Mouse (Mus musculus): ENCODE measurements around the gene Pet100. TPM values are rescaled to one million over a fixed set of nuclear protein-coding genes. Genes with fewer than 3 reads are reported as not detected.
"Not testable (repeated sequence)": the region's sequence is repeated elsewhere in the genome, so short reads cannot be mapped to it uniquely, and the experiment has no call there.

Gene Pet100
- total RNA-seq (2021), result 10 to 100 TPM; 84.7 to 95.6 TPM

DNA sequence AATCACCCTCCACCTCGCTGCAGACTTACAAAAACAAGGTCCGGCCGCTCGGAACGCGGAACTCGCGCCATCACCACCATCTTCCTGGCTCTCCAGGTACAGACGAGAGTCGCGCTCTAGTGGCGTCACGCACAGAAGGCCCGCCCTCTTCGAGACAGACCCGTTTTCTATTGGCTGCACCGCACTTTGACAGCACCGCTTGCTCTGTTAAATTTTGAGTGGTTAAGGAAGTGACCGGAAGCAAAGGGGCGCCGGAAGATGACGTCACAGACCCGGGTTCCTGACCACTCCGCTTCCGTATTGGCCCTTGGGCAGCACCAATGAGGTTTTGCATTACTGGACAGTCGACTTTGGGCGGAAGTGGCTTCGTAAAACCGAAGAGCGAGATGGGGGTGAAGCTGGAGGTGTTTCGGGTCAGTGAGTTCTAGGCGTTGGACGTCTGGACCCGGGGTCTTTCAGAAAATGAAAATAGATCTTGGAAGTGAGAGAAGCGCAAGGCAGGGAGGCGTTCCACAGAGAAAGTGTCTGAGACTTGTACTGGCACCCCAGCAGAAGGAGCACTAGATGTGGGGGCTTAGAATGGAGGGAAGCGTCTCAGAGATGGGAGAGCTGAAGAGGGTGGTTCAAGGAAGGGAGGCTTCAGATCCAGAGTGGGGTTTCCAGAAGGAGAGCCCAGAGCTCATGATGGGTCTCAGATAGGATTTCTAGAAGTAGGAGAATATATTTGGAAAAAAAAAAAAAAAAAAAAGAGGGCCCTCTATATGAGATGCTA, at the start of gene Pet100, which contains the start of gene Xab2:
TSS of gene Pet100 (plus strand) at position 350 of the 772 bp plus-strand sequence.
TSS of gene Xab2 (minus strand) at position 118 of the 772 bp plus-strand sequence.
- peak; percentile 98 to 99 for DNase-seq

- DNase-seq, result no peak
Measured at GRCm38 (mm10) chr8:3574546-3574945, 46.8 kb upstream of the Pet100 start.

DNA sequence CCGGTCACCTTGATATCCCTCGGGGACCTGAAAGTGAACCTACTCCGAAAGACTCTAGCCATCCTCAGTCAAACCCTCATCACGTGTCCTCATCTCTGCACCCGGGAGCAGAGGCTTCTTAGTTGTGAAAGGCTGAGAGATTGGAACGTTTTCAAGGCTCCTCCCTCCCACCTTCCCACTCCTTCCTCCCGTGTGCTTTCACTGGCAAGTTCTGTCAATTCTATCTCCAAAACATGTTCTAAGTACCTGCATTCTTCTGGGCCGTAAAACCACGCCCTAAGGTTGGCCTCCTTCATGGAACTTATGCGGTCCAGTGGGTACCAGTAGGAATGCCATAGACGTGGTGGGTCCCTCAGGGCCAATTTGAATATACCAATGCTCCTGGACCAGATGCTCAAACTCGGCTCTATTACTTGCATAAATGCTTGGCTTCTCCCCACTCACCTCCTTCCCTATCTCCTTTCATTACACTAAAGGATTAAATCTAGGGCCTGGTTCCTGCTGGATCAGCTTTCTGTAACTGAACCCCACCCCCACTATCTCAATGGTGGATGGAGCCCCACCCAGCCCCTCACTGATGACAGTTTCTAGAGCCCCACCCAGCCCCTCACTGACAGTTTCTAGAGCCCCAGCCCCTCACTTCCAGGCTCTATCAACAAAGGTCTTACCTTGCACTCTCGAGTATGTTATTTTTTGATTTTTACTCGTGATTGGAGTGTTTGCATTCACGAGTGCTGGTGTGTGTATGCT, 45.0 kb upstream of the Pet100 start:
- DNase-seq, result no peak

DNA sequence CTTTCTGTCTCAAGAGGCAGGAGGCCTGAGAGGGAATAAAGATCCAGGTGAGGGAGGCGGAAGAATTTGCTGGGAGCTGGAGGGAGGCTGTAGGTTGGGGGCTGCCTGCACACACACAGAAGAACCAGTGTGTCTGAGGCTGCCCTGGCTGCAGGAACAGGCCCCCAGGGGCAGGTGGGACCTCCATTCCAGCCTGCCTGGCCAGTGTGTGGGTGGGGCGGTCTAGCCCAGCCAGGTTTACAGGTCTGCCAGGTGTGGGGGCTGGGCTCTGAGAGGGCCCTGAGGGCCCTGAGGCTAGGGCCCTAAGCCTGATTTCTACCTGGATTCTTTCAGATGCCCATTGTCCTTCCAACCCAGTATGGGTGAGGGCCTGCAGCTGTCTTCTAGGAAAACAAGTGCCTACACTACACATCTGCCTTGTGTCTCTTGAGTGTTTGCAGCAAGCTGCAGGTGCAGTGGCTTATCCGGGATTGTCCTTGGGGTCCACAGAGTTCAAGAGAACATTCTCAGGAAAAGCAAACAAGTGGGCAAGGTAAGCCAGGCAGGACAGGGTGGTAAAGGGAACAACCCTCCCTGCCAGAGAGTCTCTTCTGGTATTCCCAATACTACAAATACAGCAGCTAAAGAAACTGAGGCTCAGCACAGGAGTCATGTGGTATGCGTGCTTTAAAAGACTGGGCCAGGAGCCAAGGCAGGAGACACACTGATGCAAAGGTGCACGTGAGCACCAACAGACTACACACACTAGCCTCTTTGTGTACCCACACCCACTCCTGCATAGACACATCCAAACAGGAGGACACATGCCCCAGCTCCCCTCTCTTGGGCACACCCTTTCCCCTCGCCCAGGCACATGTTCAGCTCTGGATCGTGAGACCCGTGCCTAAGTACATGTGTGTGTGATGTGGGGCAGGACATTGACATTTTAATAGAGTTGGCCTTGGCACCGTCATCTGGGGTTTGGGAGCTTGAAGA, 41.7 kb upstream of the Pet100 start:
- no peak for DNase-seq

DNA sequence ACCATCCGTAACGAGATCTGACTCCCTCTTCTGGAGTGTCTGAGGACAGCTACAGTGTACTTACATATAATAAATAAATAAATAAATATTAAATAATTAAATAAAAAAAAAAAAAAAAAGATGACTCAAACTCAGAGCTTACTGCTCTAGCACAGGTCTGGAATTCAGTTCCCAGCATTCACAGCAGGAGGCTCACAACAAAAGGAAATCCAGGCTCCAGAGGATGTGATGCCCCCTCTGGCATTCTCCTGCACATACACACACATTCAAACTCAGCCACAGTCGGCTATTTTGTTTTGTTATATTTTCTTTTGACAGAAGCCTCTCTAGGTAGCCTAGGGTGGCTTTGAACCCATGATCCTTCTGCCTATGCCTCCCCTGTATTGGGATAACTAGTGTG, 39.4 kb upstream of the Pet100 start:
- not testable (repeated sequence) for DNase-seq

DNA sequence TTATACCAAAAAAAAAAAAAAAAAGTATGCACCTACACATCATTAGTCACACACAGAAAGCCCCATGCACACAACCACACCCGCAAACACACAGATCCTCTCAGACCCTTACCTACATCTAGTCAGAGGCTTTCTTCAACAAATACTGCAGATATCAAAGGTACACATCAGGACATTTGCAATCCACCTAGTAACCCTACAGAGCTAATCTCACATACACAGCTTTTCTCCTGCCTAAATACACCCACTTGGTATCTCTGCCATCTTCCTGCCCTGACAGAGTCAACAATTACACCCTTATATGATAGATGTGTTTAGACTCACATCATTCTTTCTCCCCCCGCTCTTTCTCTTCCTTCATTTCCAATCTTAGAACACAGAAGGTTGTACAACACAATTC, 34.9 kb upstream of the Pet100 start:
- no peak for DNase-seq

DNA sequence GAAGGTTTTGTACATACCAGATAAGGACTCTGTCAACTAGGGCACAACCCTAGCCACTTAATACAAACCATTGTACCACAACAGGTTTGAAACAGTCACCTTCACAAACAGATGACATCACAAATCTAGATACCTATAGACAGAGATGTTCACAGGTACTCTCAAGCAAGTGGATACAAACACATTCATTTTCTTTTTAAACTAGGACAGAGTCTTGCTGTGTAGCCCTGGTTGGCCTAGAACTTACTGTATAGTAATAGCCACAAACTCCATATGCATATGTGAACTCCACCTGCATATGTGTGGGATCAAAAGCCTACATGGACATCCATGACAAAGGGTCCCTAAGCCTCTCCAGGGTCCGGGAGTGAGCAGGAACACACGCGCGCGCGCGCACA, 34.4 kb upstream of the Pet100 start, which contains the start of gene Camsap3:
TSS of gene Camsap3 (plus strand) at position 301 of the 398 bp plus-strand sequence.
- DNase-seq, result no peak

- DNase-seq, result peak; percentile 58 to 64
Measured at GRCm38 (mm10) chr8:3587391-3588257, 33.7 kb upstream of the Pet100 start.

GRCm38 (mm10) chr8:3588258-3588633, 33.1 kb upstream of the Pet100 start:
- DNase-seq, result no peak

- no peak for DNase-seq
Measured at GRCm38 (mm10) chr8:3593470-3593869, 27.9 kb upstream of the Pet100 start.

DNA sequence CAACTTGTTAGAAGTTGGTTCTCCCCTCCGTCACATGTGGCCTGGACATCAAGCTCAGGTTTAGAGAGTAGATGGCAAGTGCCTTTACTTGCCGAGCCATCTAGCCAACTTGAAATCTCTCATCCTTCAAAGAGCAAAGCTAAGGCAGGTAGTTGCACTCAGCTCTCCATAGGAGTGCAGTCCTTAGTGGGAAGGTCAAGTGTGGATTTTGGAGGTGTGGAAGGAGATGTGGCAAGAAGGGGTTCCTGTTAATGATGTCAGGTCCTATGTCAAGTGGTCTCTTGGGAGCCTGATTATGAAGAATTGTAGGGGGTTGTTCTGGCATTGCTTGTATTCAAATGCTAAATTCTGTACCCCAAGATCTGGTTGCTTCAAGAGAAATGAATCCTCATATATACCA, 26.9 kb upstream of the Pet100 start:
- no peak for DNase-seq

GRCm38 (mm10) chr8:3598054-3598453, 23.3 kb upstream of the Pet100 start:
- DNase-seq, result no peak

DNA sequence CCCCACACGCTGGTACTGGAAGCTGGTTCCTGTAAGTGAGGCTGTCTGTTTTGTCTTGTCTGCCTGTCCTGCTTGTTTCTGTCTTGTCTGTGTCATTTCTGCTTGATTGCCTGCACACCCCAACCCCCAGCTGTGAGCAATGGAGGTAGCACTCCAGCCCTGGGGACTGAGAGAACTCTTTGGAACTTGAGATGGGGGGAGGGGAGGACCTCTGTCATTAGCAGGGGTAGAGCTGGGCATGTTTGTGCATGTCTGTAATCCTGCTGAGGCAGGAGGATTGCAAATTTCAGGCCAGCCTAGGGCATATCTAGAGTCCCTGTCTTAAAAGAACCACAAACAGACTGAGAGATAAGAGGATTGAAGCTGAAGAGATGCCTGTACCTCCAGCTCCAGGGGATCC, 22.1 kb upstream of the Pet100 start:
- DNase-seq, result no peak

DNA sequence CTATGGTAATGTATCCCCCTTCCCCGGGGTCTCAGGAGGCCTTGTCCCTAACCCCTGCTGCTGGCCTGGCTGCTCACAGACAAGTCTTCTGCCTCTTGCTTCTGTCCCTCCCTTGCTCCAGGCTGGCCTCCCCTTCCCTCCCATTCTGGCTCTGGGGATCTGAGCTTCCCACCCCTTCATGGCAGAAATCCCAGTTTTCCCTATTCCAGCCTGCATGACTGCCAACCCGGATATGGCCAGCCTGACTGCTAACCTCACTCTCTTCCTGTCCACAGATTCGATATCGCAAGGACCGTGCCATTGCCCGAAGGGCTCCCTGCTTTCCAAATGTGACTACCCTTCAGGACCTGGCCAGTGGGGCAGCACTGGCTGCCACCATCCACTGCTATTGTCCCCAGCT, 20.9 kb upstream of the Pet100 start:
- no peak for DNase-seq

- DNase-seq, result no peak
Measured at GRCm38 (mm10) chr8:3603439-3603838, 17.9 kb upstream of the Pet100 start.

DNA sequence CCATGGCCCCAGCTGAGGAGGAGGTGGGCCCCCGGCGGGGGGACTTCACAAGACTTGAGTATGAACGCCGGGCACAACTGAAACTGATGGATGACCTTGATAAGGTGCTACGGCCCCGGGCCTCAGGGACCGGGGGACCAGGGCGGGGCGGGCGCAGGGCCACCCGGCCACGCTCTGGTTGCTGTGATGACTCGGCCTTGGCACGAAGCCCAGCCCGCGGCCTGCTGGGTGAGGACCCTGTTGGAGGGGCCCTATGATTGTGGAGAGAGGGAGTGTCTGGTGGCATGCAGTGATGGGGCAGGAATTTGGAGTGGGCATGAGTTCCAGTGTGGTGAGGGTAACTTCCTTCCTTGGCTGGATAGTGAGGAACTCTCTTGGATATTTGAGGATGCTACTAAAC, 14.8 kb upstream of the Pet100 start:
- DNase-seq, result no peak

- peak in 1 of 2 experiments; percentile 57 for DNase-seq
Measured at GRCm38 (mm10) chr8:3607822-3608221, 13.5 kb upstream of the Pet100 start.

- DNase-seq, result no peak
Measured at GRCm38 (mm10) chr8:3609046-3609815, 12.1 kb upstream of the Pet100 start.

DNA sequence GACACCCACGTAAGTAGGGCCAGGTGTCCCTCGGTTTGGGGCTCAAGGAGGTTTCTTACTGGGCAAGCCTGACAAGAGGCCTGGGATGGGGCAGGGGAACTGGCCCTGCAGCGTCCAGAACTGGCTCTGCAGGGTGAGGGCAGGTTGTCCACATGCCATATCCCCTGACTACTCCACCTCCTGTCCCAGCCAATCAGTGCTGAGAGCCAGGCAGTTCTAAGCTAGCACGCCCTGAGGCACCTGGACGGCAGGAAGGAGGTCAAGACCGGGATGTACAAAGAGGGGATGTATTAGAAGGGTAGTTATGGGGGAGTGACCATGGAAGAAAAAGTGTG, 11.6 kb upstream of the Pet100 start:
- DNase-seq, result no peak

- DNase-seq, result no peak
Measured at GRCm38 (mm10) chr8:3622119-3622518, 771 bp downstream of the Pet100 start.

DNA sequence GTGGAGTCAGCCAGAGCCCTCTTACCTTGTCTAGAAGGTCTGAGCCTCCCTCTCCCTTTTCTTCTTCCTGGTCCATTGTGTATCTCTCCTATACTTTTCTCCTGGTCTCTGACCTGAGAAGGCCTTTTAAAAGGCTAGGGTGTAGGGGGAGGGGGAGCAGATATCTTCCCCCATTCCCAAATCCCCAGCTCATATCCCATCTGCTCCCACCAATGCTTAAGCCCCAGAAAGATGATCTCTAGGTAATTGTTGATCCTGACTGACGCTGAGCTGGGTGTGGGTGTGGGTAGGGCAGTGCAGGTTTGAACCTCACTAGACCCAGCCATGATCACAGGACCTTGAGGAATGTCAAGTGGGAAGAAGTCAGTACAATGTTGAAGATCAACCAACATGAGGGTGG, 4.1 kb downstream of the Pet100 start, which contains the start of gene Pcp2:
TSS of gene Pcp2 (minus strand) at position 101 of the 400 bp plus-strand sequence.
- no peak for DNase-seq
